Mouse (Mus musculus) urinary bladder, postnatal 4 days (tissue): ENCODE data around the gene Sdk1.
A peak's percentile ranks its signal among the peaks of the same experiment; 100 is the strongest.

Experiments
- DNase-seq, 2 experiments: peaks; one replicate each; pipeline ENCODE4 v3.0.0; 2021 to 2022; ENCODE audit warnings: low spot score in 2 of 2

Gene Sdk1

GRCm38 (mm10) chr5:141889766-141890165 lies 648.5 kb downstream of the Sdk1 start:
- no peak for DNase-seq

GRCm38 (mm10) chr5:141896402-141896801 lies 655.1 kb downstream of the Sdk1 start:
- DNase-seq = no peak

GRCm38 (mm10) chr5:141897481-141897880 lies 656.2 kb downstream of the Sdk1 start:
- DNase-seq = no peak

- DNase-seq = no peak
Observed at GRCm38 (mm10) chr5:141899751-141900150, 658.5 kb downstream of the Sdk1 start.

- no peak for DNase-seq
Observed at GRCm38 (mm10) chr5:141902544-141903250, 661.4 kb downstream of the Sdk1 start.

GRCm38 (mm10) chr5:141910444-141910843 lies 669.2 kb downstream of the Sdk1 start:
- DNase-seq = no peak

- DNase-seq = no peak
Observed at GRCm38 (mm10) chr5:141910886-141911285, 669.6 kb downstream of the Sdk1 start.

GRCm38 (mm10) chr5:141912881-141913280 lies 671.6 kb downstream of the Sdk1 start:
- DNase-seq = no peak

GRCm38 (mm10) chr5:141916954-141917353 lies 675.7 kb downstream of the Sdk1 start:
- peak in 1 of 2 experiments; percentile 28 for DNase-seq

GRCm38 (mm10) chr5:141939000-141939399 lies 697.7 kb downstream of the Sdk1 start:
- no peak for DNase-seq

- DNase-seq = no peak
Observed at GRCm38 (mm10) chr5:141940636-141941035, 699.3 kb downstream of the Sdk1 start.

- no peak for DNase-seq
Observed at GRCm38 (mm10) chr5:141950791-141951190, 709.5 kb downstream of the Sdk1 start.

GRCm38 (mm10) chr5:141952270-141952669 lies 711.0 kb downstream of the Sdk1 start:
- DNase-seq = no peak

GRCm38 (mm10) chr5:141952708-141953490 lies 711.6 kb downstream of the Sdk1 start:
- DNase-seq = no peak

- DNase-seq = no peak
Observed at GRCm38 (mm10) chr5:141971071-141971470, 729.8 kb downstream of the Sdk1 start.

- DNase-seq = no peak
Observed at GRCm38 (mm10) chr5:141979511-141979910, 738.2 kb downstream of the Sdk1 start.

- no peak for DNase-seq
Observed at GRCm38 (mm10) chr5:141980746-141981145, 739.5 kb downstream of the Sdk1 start.

GRCm38 (mm10) chr5:141984322-141984721 lies 743.0 kb downstream of the Sdk1 start:
- DNase-seq = no peak

GRCm38 (mm10) chr5:141985003-141985402 lies 743.7 kb downstream of the Sdk1 start:
- peak; percentile 51 to 83 for DNase-seq

- DNase-seq = no peak
Observed at GRCm38 (mm10) chr5:141985551-141985950, 744.3 kb downstream of the Sdk1 start.

GRCm38 (mm10) chr5:141987287-141987799 lies 746.1 kb downstream of the Sdk1 start:
- DNase-seq = no peak

GRCm38 (mm10) chr5:141988685-141989084 lies 747.4 kb downstream of the Sdk1 start:
- DNase-seq = no peak

- DNase-seq = no peak
Observed at GRCm38 (mm10) chr5:141994192-141994591, 752.9 kb downstream of the Sdk1 start.
